Mouse (Mus musculus) olfactory bulb, adult 2 months (tissue): Measurements from ENCODE around the gene Mrpl14. TPM values are rescaled to one million over a fixed set of nuclear protein-coding genes. Genes with fewer than 3 reads are reported as not detected.
A peak's percentile ranks its signal among the peaks of the same experiment; 100 is the strongest.

Source experiments
- H3K27ac ChIP-seq: fragments of 200-500 bp; 2 replicates; pipeline ENCODE4 v1.5.1; 2012; ENCODE audit warnings: low read depth, low read length; ENCODE audit not compliant: insufficient read depth
- H3K4me1 ChIP-seq: fragments of 200-500 bp; 2 replicates; pipeline ENCODE4 v1.6.1; 2012; ENCODE audit warnings: low read length; ENCODE audit not compliant: control insufficient read depth, insufficient read depth
- H3K4me3 ChIP-seq: fragments of 200-500 bp; 2 replicates; pipeline ENCODE4 v1.5.1; 2012; ENCODE audit warnings: mild to moderate bottlenecking, low read depth, low read length, moderate library complexity; ENCODE audit not compliant: insufficient read depth
- CTCF ChIP-seq: fragments of 200-500 bp; IDR thresholded peaks from 2 replicates; pipeline ENCODE4 v1.5.1; 2012; ENCODE audit warnings: low read depth, mild to moderate bottlenecking, low read length, moderate library complexity; ENCODE audit not compliant: insufficient read depth
- POLR2A ChIP-seq: fragments of 200-500 bp; IDR thresholded peaks from 2 replicates; pipeline ENCODE4 v1.6.1; 2012; ENCODE audit warnings: mild to moderate bottlenecking, low read depth, low read length, moderate library complexity; ENCODE audit not compliant: insufficient read depth
- WGBS: fragments of 180-500 bp; shearing (Covaris S2); methylation state at CpG from one replicate; pipeline ENCODE4 v1.1.7; 2018; 5-methylcytosine and 5-hydroxymethylcytosine counted together
- polyA plus RNA-seq: library from polyadenylated mRNA; stranded (reverse); fragments of >200 nt; gene quantifications from 2 replicates; pipeline ENCODE4 v1.2.4, GENCODE M21; 2012; ENCODE audit warnings: low replicate concordance; ENCODE audit not compliant: missing spikeins, insufficient read depth, insufficient read length

The Mrpl14 gene
- polyA plus RNA-seq, 1 experiment, result not detected

DNA sequence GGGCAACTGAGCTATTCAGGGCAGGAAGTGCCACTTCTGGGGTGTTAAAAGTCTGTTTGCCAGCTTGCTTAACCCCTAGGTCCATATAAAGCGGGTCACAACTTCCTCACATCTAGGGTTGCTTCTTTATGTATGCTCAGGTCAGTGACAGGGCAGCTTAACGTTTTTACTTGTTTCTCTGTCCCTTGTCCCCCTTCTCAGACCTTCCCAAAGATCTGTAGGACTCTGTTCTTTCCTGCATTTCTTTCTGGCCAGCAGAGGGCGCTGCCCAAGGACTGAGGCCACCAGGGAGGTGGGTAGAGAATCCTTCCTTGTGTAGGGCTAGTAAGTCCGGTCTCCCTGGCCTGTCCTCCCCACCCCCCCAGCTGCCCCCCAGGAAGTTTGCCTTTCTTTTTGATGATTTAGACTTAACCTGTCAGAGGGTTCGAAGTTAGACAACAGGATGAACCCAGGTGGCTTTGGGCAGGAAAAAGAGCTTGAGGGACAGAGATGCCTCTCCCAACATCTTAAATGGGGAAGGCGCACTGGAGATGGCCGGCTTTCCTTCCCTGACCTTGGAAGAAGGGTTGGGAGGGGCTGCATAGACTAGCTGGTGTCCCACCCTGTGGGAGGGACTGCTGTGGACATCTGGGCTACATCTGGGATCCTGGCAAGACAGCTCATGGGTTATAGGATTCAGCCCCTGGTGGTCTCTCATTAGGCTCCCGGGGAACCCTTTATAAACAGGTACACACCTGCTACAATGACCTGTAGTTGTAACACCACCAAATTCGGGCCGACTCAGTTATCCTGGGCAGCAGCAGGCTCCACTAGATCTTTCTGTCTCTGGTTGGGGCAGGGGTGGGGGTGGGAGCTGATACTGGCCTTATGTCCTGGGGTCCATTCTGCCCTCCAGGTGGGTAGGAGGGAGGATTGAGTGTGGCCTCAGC is 49.5 kb downstream of the Mrpl14 start:
- Histone ChIP-seq H3K4me1 (peaks cover 26% of the 10 kb centered on the region), H3K27ac (peak overlapping the region; percentile 76), H3K4me3 (peak overlapping the region; percentile 75)
- TF ChIP-seq POLR2A, result no peak
- TF ChIP-seq CTCF, result peak; percentile 80
- 11% methylated on average over 10 of the region's 10 CpGs for WGBS

DNA sequence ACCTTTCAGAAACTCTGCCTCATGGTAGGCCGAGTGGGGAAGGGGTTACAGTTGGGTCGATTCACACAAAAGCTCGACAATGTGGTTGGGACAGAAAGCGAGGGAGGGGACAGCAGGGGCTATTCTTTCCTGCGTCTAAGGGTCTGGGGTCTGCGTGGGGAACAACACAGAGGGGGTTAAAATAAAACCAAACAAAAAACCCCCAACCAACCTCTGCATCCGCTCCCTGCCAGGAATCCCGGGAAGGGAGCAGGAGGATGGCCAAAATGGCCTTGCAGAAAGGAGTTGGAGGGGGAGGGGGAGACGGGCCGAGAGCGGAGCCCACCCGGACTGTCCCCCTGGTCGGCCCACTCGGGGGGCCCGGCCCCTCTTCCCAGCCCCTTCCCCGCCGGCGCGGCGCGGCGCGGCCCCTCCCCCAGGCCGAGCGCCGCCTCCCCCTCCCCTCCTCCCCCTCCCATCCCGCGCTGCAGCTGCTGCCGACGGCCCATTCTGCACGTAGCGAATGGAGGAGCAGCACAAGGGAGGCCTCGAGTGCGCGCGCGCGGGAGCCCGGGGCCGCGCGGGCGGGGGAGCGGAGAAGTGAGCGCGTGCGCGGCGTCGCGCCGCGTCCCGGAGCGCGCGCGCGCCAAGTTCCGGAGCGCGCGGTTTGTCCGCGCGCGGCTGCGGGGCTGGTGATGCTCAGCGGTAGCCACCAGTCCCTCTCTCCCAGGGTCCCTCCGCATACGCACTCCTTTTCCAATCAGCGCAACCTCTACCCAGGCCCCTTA is 50.4 kb downstream of the Mrpl14 start:
- H3K27ac ChIP-seq, result peak overlapping the region; percentile 78
- under 1% methylated on average over 66 of the region's 72 CpGs for WGBS
- peaks cover 26% of the 10 kb centered on the region for H3K4me1 ChIP-seq
- TF ChIP-seq CTCF (no peak), POLR2A (peak; percentile 95)
- H3K4me3 ChIP-seq, result peak overlapping the region; percentile 75

DNA sequence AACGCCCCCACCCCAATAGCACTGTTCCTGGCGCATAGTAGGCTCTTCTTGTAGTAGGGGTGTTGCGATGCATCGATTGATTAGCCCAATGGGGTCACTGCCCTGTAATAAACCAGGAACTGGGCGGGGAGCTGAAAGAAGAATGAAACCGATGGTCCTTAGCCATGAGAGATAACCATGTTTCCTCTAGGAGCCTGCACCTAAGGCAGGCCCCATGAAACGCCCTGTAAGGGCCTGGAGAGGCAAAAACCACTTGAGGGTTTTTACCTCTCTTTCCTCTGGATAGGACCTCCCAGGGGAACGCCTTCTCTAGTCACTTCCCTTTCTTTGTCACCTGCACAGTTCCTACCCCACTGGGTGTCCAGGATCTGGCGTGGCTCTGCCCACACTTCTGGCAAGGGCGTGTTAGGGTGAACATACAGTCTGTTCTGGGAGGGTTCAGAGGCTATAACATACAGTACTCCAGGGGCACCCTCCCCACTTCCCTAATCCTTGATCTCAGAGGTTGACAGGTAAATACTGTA is 51.0 kb downstream of the Mrpl14 start:
- peaks cover 26% of the 10 kb centered on the region for H3K4me1 ChIP-seq
- TF ChIP-seq POLR2A, result no peak
- no peak for TF ChIP-seq CTCF
- peak overlapping the region; percentile 61 for H3K4me3 ChIP-seq
- WGBS, result 32% methylated on average over 10 of the region's 10 CpGs
- H3K27ac ChIP-seq, result peak overlapping the region; percentile 78

DNA sequence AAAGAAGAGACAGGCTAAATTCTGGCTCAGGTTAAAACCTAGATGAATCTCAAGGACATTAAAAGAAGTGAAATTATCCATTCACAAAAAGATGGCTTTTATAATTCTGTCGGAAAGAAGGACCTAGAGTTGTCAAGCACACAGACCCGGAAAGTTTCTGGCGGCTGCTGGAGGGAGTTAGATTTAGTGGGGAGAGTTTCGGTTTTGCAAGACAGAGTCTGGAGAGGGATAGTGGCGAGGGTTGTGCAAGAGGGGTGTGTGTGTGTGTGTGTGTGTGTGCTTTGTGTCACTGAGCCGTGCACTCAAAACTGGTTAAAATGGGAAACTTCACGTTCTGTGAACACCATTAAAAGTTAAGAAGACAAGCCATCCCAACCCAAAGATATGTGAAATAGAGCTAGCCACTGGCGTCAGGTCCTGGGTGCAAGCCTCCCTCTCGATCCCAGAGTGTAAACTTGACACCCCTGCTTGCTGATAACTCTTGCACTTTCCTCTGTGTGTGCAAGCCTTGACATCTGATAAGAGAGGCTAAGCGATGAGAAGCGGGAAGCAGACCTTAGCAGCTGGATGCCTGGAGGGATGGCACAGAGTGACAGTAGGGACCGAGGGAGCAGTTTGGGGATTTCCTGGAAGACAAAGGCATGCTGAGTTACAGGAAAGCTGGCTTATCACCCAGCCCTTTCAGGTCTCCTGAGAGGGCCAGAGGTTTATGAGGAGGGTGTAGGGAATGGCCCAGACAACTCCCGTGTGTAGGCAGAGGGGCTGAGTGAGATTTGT is 56.4 kb downstream of the Mrpl14 start:
- peaks cover 4% of the 10 kb centered on the region; the same call in 1 of the 2 replicates for H3K4me1 ChIP-seq
- TF ChIP-seq CTCF, result no peak
- TF ChIP-seq POLR2A, result no peak
- WGBS, result 80% methylated on average over 13 of the region's 13 CpGs
- no peak overlapping the region for H3K27ac ChIP-seq
- no peak overlapping the region for H3K4me3 ChIP-seq

DNA sequence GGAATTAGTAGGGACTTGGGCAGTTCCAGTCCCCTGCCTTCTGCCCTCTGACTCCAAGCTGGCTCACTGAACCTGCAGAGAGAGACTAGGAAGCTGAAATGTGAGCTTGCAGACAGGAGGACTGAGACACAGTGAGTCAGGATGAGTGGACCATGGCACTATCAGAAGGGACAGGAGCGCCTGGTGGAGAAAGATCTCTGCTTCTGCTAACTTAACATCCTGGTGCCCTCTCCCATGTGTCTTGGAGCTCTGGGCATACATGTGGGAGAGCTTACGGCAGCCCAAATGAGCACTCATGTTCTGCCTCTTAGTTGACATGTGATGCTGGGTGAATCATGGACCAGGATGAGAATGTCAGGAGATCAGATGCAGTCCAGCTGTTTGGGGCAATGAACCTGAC is 59.5 kb downstream of the Mrpl14 start:
- H3K4me3 ChIP-seq, result no peak overlapping the region
- TF ChIP-seq CTCF (no peak), POLR2A (no peak)
- peaks cover 10% of the 10 kb centered on the region for H3K4me1 ChIP-seq
- H3K27ac ChIP-seq, result no peak overlapping the region
- 90% methylated on average over 2 of the region's 2 CpGs for WGBS

DNA sequence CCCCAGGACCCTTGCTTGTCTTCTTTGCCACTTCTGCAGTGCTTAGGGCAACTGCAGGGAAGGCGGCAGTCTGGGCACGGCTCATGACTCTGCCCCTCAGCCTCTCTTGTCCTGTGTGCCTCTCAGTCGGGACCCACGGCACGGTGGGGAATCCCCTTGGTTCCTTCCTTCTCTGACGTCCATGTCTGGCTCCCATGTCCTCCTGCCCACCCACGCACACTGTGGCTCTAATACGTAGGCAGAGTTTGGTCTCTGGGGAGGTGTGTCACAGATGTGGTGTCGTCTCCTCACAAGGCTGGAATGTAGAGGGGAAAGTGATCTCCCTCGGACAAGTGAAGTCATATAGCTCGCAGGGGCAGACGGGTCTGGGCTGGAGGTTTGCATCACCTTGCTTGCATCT is 60.6 kb downstream of the Mrpl14 start:
- no peak for TF ChIP-seq POLR2A
- no peak for TF ChIP-seq CTCF
- Histone ChIP-seq H3K4me1 (peaks cover 10% of the 10 kb centered on the region), H3K27ac (no peak overlapping the region), H3K4me3 (no peak overlapping the region)
- 71% methylated on average over 12 of the region's 12 CpGs for WGBS

DNA sequence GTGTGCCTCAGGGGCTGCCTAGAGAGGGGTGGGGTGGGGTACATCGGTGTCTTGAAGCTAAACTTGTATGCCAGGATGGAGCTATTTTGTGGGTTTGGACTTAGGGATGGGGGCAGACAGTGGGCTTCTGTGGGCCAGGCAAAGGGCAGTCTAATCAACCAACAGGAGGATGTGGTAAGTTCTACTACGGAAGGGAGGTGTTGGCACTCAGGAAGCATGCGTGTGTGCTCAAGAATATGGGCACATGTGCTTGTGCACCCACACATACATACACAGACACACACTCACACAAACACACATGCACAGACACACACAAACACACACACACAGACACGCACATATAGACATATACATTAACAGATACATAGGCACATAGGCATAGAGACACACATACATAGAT is 61.2 kb downstream of the Mrpl14 start:
- WGBS, result 94% methylated on average over 4 of the region's 4 CpGs
- no peak overlapping the region for H3K4me3 ChIP-seq
- TF ChIP-seq CTCF, result no peak
- TF ChIP-seq POLR2A, result no peak
- no peak overlapping the region for H3K27ac ChIP-seq
- H3K4me1 ChIP-seq, result peaks cover 10% of the 10 kb centered on the region

Other genes starting within 250 kb of the Mrpl14 start
- not detected in 2 replicates for gene Spats1, start 210.9 kb upstream of the Mrpl14 start, polyA plus RNA-seq
- gene Aars2, start 179.5 kb upstream of the Mrpl14 start, polyA plus RNA-seq, result not detected in 2 replicates
- gene Tcte1, start 162.9 kb upstream of the Mrpl14 start, polyA plus RNA-seq, result not detected in 2 replicates
- 126 TPM in 1 of 2 replicates, not detected in the other for gene Tmem151b, start 136.6 kb upstream of the Mrpl14 start, polyA plus RNA-seq
- not detected in 2 replicates for gene Nfkbie, start 130.6 kb upstream of the Mrpl14 start, polyA plus RNA-seq
- gene Slc35b2, start 122.4 kb upstream of the Mrpl14 start, polyA plus RNA-seq, result not detected in 2 replicates
- 1,037 and 1,562 TPM in 2 replicates for gene Hsp90ab1, start 113.1 kb upstream of the Mrpl14 start, polyA plus RNA-seq
- not detected in 2 replicates for gene Slc29a1, start 86.7 kb upstream of the Mrpl14 start, polyA plus RNA-seq
- not detected in 2 replicates for gene Mymx, start 84.2 kb upstream of the Mrpl14 start, polyA plus RNA-seq
- not detected in 2 replicates for gene Capn11, start 27.0 kb upstream of the Mrpl14 start, polyA plus RNA-seq
- gene Tmem63b, start 583 bp downstream of the Mrpl14 start, polyA plus RNA-seq, result 179 TPM in 1 of 2 replicates, not detected in the other
- gene 1600014C23Rik, start 47.5 kb downstream of the Mrpl14 start, polyA plus RNA-seq, result not detected in 2 replicates